Mouse (Mus musculus): ENCODE data around the gene Abcb8.

Gene Abcb8

GRCm38 (mm10) chr5:24393392-24393997 is at the start of gene Abcb8:
Gene Abcb8 (plus strand): TSS chr5:24393663.
- in situ Hi-C loops (cut with MboI; ENCODE audit: low sequenced_read_pairs): no loop called here

DNA sequence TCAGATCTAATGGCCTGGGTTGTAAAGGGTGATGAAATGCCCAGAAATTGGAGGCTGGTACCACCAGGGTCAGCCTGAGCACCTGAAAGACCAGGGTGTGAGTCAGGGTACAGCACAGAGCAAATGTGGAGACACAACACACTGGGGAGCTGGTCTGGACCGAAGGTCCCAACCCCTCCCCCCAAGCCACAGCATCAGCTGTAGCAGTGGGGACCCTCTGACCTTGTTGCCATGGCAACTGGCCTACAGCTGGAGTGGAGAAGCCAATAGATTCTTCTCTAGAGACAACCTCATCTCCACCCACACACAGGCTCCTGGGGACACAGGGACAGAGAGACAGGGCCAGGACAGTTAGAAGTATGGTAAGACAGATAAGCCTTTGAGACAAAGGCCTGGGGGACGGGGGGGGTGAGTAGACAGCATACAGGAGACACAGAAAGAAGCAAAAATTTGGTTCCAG is 49.5 kb upstream of the Abcb8 start:
- in situ Hi-C loops (cut with MboI; ENCODE audit: low sequenced_read_pairs): no loop called here

DNA sequence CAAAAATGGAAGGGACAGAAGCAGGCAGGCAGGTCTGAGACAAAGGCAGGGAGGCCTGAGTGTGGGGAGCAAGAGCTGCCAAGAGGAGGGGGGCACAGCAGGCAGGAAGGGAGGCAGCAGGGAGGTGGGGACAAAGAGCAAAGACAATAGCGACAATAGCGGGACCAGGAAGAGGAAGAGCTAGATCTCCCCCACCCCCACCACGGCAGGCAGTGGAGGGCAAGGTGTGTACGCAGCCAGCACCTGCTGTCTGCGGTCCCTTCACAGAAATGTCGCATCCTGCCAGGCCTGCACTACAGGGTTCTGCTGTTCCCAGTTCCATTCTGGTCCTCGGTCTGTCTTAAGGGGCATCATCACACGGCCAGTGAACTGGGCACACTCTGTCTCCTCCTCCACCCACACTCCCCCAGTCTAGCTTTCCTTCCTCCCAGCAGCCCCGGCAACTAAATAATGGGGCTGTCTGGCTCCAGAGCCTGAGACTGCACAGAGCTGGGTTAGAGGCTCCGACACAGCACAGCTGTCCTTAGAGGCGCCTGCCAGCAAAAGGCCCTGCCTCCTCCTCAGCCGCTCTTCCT is 48.9 kb upstream of the Abcb8 start:
- in situ Hi-C loops (cut with MboI; ENCODE audit: low sequenced_read_pairs): no loop called here

DNA sequence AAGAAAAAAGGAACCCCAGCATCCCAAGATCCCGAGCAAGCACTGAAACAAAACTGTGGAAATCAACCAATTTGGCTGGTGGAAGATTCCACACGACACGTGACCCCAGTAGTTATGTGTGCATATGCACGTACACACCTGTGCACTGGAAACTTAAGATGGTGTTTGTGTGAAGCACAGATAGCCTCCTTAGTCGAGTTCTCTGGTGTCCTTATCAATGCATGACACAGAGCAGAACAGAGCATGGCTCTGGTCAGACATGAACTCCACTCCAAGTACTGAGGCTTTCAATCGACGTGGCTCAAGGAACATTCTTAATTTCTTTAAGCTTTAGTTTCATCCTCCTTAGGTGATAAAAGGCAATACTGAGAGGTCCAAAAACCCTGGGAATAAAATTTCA is 47.1 kb upstream of the Abcb8 start:
- in situ Hi-C loops (cut with MboI; ENCODE audit: low sequenced_read_pairs): no loop called here

GRCm38 (mm10) chr5:24347186-24347875 is 46.1 kb upstream of the Abcb8 start:
- in situ Hi-C loops (cut with MboI; ENCODE audit: low sequenced_read_pairs): no loop called here

DNA sequence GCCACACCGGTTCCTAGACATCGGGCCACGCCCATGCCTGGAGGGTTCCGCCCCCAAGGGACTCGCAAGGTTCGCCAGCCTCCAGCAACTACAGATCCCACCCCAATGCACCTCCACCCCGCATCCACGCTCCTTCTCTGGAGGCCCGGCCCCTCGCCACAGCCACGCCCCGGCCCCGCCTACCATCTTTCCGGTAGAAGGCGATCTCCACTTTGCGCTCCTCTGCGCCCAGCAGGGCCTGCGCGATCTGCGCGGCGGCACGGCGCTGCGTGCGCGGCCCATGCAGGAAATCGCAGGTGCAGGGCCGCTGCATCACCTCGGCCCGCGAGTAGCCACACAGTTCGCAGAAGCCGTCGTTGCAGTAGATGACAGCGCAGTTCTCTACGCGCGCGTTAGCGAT is 45.3 kb upstream of the Abcb8 start:
- in situ Hi-C loops (cut with MboI; ENCODE audit: low sequenced_read_pairs): no loop called here

GRCm38 (mm10) chr5:24348546-24348945 is 44.9 kb upstream of the Abcb8 start:
- in situ Hi-C loops (cut with MboI; ENCODE audit: low sequenced_read_pairs): no loop called here

DNA sequence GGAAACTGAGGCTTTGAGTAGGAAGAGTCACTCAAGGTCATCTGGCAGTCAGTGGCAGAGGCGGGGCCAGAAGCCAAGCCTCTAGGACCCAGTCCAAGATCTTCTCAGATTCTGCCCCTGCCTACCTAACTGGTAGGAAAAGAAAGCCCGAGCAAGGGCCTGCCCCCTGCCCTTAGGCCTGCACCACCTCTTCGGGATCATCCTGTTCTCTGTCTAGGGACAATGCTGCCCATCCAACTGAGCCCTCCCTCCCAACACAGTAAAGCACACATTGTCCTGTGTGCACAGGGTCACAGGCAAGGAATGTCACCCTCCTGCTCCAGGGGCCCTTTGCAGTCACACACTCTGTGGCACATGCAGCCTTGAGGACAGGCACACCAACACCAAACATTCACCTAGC is 43.4 kb upstream of the Abcb8 start:
- in situ Hi-C loops (cut with MboI; ENCODE audit: low sequenced_read_pairs): no loop called here

DNA sequence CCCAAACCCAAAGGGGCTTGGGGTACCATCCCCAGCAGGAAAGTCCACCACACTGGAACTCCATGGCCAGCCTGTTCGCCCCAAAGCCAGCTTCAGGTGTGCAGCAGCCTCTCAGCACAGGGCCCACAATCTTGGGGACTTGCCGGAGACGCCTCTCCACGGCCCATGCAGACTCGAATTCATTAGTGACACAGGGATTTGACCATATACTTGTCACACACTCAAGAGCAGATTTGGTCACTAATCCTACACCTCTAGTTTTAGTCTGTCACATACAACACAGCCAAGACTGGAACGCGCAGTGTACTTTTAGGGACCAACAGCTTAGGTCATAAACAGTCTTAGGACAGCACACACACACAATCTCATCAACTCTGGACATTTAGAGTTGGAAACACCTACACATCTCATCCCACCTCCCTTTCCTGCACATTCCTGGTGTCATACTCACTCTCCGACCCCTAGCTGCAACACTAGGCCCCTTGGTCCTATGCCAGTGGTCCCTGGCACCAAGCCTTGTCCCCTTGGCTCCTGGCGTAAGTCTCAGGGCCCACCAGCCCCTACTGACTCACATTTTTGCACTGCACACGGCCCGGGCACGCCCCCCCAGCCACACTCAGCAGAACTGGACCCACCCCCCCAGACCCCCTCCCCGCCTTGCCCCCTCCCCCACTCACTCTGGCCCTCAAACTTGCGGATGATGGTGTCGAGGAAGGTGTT is 42.8 kb upstream of the Abcb8 start:
- in situ Hi-C loops (cut with MboI; ENCODE audit: low sequenced_read_pairs): no loop called here

DNA sequence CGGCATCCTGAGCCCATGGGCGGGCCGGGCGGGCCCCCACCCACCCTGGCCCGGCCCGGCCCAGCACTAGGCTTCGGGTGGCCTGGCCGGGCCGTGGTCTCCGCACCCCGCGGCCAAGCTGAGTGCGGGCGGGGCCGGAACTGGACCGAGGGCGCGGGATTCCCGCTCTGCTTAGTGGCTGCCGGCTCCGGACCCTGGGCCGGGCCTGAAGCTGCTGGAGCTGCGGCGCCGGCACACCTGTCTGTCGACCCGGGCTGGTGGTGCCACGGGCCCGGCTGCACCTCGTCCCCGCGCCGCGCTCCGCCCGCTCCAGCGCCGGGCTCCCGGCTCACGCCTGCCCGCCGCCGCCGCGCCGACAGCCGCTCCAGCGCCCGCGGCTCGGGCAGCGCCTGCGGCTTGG is 42.2 kb upstream of the Abcb8 start, which contains the start of gene Kcnh2:
Gene Kcnh2, minus strand, starts transcription at position 327 of the 400 bp plus-strand sequence.
- in situ Hi-C loops (cut with MboI; ENCODE audit: low sequenced_read_pairs): no loop called here

DNA sequence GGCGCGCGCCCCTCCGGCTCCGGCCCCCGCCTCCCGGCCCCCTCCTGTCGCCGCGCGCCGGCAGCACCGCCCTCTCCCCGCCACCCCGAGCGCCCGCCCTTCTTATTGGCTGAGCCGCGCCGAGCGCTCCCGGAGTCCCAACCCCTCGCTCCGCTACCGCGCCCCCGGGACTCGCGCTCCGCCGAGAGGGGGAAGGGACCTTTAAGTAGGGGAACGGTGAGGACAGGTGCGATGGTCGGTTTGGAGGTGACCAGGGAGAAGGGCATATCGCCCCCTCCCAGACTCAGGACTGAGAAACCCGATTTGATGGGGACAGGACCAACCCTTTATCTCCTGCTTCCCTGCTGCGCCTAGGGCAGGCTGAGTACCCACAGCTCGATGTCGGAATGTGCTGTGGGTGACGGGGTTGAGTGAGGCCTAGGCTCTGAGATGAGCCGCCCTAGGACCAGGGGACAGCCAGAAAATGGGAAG is 41.7 kb upstream of the Abcb8 start:
- in situ Hi-C loops (cut with MboI; ENCODE audit: low sequenced_read_pairs): no loop called here

- in situ Hi-C loops (cut with MboI; ENCODE audit: low sequenced_read_pairs): no loop called here
Observed at GRCm38 (mm10) chr5:24352251-24352859, 41.1 kb upstream of the Abcb8 start.

GRCm38 (mm10) chr5:24353327-24353726 is 40.1 kb upstream of the Abcb8 start:
- in situ Hi-C loops (cut with MboI; ENCODE audit: low sequenced_read_pairs): no loop called here

- in situ Hi-C loops (cut with MboI; ENCODE audit: low sequenced_read_pairs): no loop called here
Observed at GRCm38 (mm10) chr5:24356764-24357163, 36.7 kb upstream of the Abcb8 start.

DNA sequence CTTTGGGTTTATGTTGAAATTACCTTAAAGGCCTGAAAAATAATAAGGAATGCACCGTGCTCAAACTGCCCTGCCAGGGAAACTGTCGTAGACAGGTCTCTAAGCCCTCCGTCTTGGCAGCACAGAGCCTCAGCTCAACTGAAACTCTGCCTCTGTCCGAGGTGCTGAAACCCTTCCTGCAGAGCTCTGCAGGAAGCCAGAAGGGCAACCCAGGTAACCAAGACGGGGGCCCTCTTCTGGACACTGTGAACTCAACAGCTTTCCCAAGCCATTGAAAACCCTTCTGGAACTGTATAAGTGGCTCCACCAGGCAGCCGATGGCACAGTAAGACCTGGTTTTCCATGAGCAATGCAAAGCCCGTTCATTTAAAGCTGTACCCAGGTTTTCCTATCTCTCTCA is 36.0 kb upstream of the Abcb8 start:
- in situ Hi-C loops (cut with MboI; ENCODE audit: low sequenced_read_pairs): no loop called here

DNA sequence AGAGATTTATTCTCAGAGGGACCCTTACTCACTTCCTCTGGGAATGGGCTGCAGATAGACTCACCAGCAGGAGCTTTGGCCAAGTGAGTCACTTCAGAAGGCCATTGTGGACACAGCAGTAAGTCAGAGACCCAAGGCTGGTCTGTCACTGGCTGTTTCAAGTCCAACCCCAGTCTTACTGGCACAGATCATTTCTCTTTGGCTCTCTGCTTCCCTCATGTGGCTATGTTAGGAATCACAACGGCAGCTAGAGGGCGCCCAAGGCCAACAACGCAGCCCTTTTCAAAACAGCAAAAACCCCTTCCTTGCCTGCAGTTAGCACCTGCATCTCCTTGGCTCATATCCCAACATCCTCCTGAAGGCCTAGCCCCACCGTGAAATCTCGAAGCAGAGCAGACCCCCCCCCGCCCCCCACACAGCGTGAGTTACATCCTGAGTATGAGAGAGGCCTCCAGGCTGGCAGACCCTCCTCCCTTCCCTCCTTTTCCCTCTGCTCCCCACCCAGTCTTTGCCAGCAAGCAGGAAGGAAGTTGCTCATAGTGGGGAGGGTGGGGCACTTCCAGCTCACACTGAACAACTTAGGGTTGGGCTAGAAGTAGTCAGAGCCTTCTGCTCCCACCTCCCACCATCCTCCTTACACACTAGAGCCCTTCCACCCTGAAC is 32.5 kb upstream of the Abcb8 start:
- in situ Hi-C loops (cut with MboI; ENCODE audit: low sequenced_read_pairs): no loop called here

- in situ Hi-C loops (cut with MboI; ENCODE audit: low sequenced_read_pairs): no loop called here
Observed at GRCm38 (mm10) chr5:24363467-24363866, 30.0 kb upstream of the Abcb8 start.

GRCm38 (mm10) chr5:24364061-24364460 is 29.4 kb upstream of the Abcb8 start:
- in situ Hi-C loops (cut with MboI; ENCODE audit: low sequenced_read_pairs): no loop called here

DNA sequence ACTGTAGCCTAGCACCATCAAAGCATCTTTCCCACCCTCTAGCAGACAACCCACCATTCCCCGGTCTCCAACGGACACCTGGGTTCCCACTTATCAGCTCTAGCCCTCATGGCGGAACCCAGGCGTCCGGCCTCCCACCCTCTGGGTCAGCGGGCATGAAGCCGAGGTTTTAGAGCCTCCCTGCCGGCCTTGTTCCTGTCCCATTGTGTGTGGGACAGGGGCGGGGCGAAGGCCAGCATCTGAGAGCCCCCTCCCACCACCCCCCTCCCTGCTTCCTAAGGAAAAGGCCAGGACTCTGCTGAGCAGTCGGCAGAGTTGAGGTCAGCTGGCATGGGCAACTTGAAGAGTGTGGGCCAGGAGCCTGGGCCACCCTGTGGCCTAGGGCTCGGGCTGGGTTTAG is 29.0 kb upstream of the Abcb8 start, which contains the start of gene Nos3:
Gene Nos3, plus strand, starts transcription at position 303 of the 400 bp plus-strand sequence.
- in situ Hi-C loops (cut with MboI; ENCODE audit: low sequenced_read_pairs): no loop called here

GRCm38 (mm10) chr5:24364963-24365362 is 28.5 kb upstream of the Abcb8 start:
- in situ Hi-C loops (cut with MboI; ENCODE audit: low sequenced_read_pairs): no loop called here

Measured in CH12F3 (cell line).